Mouse (Mus musculus) forebrain, embryonic 13.5 days (tissue): Measurements from ENCODE around the gene Iqgap1. TPM values are rescaled to one million over a fixed set of nuclear protein-coding genes. Genes with fewer than 3 reads are reported as not detected.
A peak's percentile ranks its signal among the peaks of the same experiment; 100 is the strongest.

ENCODE experiments used
- ATAC-seq: fragments of 200-750 bp; cut with Nextera tagmentation; 2 replicates; pipeline ENCODE4 v1.8.0; 2017
- H3K27ac ChIP-seq: fragments of 300-500 bp; sonication (generic); 2 replicates; pipeline ENCODE4 v1.5.1; 2015; ENCODE audit warnings: inconsistent platforms, mild to moderate bottlenecking, moderate library complexity
- H3K27me3 ChIP-seq: fragments of 300-500 bp; sonication (generic); 2 replicates; pipeline ENCODE4 v1.6.1; 2015; ENCODE audit warnings: mild to moderate bottlenecking, inconsistent platforms
- H3K36me3 ChIP-seq: fragments of 300-500 bp; sonication (generic); 2 replicates; pipeline ENCODE4 v1.6.1; 2015; ENCODE audit warnings: mild to moderate bottlenecking, inconsistent platforms; ENCODE audit not compliant: poor library complexity, severe bottlenecking
- H3K4me1 ChIP-seq: fragments of 300-500 bp; sonication (generic); 2 replicates; pipeline ENCODE4 v1.6.1; 2015; ENCODE audit warnings: inconsistent platforms
- H3K4me2 ChIP-seq: fragments of 300-500 bp; sonication (generic); 2 replicates; pipeline ENCODE4 v1.6.1; 2015; ENCODE audit warnings: inconsistent platforms, mild to moderate bottlenecking, moderate library complexity
- H3K4me3 ChIP-seq: fragments of 300-500 bp; sonication (generic); 2 replicates; pipeline ENCODE4 v1.5.1; 2015; ENCODE audit warnings: mild to moderate bottlenecking, inconsistent platforms
- H3K9ac ChIP-seq: fragments of 300-500 bp; sonication (generic); 2 replicates; pipeline ENCODE4 v1.6.1; 2015; ENCODE audit warnings: mild to moderate bottlenecking, inconsistent platforms
- H3K9me3 ChIP-seq: fragments of 300-500 bp; sonication (generic); replicated peaks from 2 replicates; pipeline ENCODE4 v1.6.1; 2016; ENCODE audit warnings: inconsistent platforms
- WGBS: fragments of 180-500 bp; shearing (Covaris S2); methylation state at CpG from one replicate; pipeline ENCODE4 v1.1.7; 2015; 5-methylcytosine and 5-hydroxymethylcytosine counted together
- polyA plus RNA-seq: library from polyadenylated mRNA; unstranded; fragments of >200 nt; fragmentation: Nextera tagmentation; extraction: Ambion mirVana; gene quantifications from 2 replicates; pipeline ENCODE4 v1.2.1, GENCODE M21; 2015

Gene Iqgap1
- polyA plus RNA-seq, result 19.7 and 20.6 TPM in 2 replicates

- Histone ChIP-seq H3K9me3 (no peaks in the 10 kb centered on the region), H3K27me3 (no peaks in the 10 kb centered on the region), H3K36me3 (no peaks in the 10 kb centered on the region), H3K9ac (no peak within 1 kb of the TSS), H3K4me3 (no peak within 1 kb of the TSS), H3K4me2 (no peak within 1 kb of the TSS), H3K4me1 (no peaks in the 10 kb centered on the region), H3K27ac (no peak within 1 kb of the TSS)
- no peak for ATAC-seq
- WGBS, result 78% methylated on average over 11 of the region's 11 CpGs
Observed at GRCm38 (mm10) chr7:80825843-80826403, at the start of gene Iqgap1. TSS of gene Iqgap1 (minus strand) at chr7:80825974.

GRCm38 (mm10) chr7:80873631-80874030, 47.9 kb upstream of the Iqgap1 start:
- Histone ChIP-seq H3K4me1 (no peaks in the 10 kb centered on the region), H3K9me3 (no peaks in the 10 kb centered on the region), H3K9ac (no peak overlapping the region), H3K27me3 (peaks cover 28% of the 10 kb centered on the region), H3K4me3 (no peak overlapping the region), H3K4me2 (no peak overlapping the region), H3K36me3 (peaks cover 89% of the 10 kb centered on the region), H3K27ac (no peak overlapping the region)
- ATAC-seq, result no peak
- WGBS, result 98% methylated on average over 2 of the region's 2 CpGs

- 84% methylated on average over 5 of the region's 5 CpGs for WGBS
- no peaks in the 10 kb centered on the region for H3K9me3 ChIP-seq
- no peak overlapping the region for H3K27ac ChIP-seq
- peaks cover 95% of the 10 kb centered on the region for H3K36me3 ChIP-seq
- no peak for ATAC-seq
- H3K4me2 ChIP-seq, result no peak overlapping the region
- no peak overlapping the region for H3K4me3 ChIP-seq
- peaks cover 28% of the 10 kb centered on the region for H3K27me3 ChIP-seq
- H3K4me1 ChIP-seq, result no peaks in the 10 kb centered on the region
- H3K9ac ChIP-seq, result no peak overlapping the region
Observed at GRCm38 (mm10) chr7:80873038-80873437, 47.3 kb upstream of the Iqgap1 start.

- WGBS, result 89% methylated on average over 2 of the region's 2 CpGs
- Histone ChIP-seq H3K27me3 (peaks cover 4% of the 10 kb centered on the region), H3K4me1 (peaks cover 29% of the 10 kb centered on the region), H3K27ac (no peak overlapping the region), H3K4me2 (no peak overlapping the region), H3K36me3 (peaks cover 95% of the 10 kb centered on the region), H3K9me3 (no peaks in the 10 kb centered on the region), H3K4me3 (no peak overlapping the region), H3K9ac (no peak overlapping the region)
- no peak for ATAC-seq
Observed at GRCm38 (mm10) chr7:80868686-80869085, 42.9 kb upstream of the Iqgap1 start.

- H3K9me3 ChIP-seq, result no peaks in the 10 kb centered on the region
- no peak overlapping the region for H3K27ac ChIP-seq
- no peak overlapping the region for H3K4me3 ChIP-seq
- H3K4me1 ChIP-seq, result peaks cover 49% of the 10 kb centered on the region
- 93% methylated on average over 7 of the region's 7 CpGs for WGBS
- no peak overlapping the region for H3K9ac ChIP-seq
- H3K36me3 ChIP-seq, result peaks cover 83% of the 10 kb centered on the region
- no peaks in the 10 kb centered on the region for H3K27me3 ChIP-seq
- no peak overlapping the region for H3K4me2 ChIP-seq
- ATAC-seq, result no peak
Observed at GRCm38 (mm10) chr7:80866514-80867147, 40.9 kb upstream of the Iqgap1 start.

GRCm38 (mm10) chr7:80865521-80865920, 39.7 kb upstream of the Iqgap1 start:
- H3K27me3 ChIP-seq, result no peaks in the 10 kb centered on the region
- no peak overlapping the region for H3K9ac ChIP-seq
- no peak for ATAC-seq
- peaks cover 53% of the 10 kb centered on the region for H3K4me1 ChIP-seq
- peaks cover 72% of the 10 kb centered on the region for H3K36me3 ChIP-seq
- H3K4me3 ChIP-seq, result no peak overlapping the region
- no peaks in the 10 kb centered on the region for H3K9me3 ChIP-seq
- H3K27ac ChIP-seq, result no peak overlapping the region
- WGBS, result 95% methylated on average over 7 of the region's 7 CpGs
- no peak overlapping the region for H3K4me2 ChIP-seq

GRCm38 (mm10) chr7:80864831-80865230, 39.1 kb upstream of the Iqgap1 start:
- peaks cover 65% of the 10 kb centered on the region for H3K36me3 ChIP-seq
- H3K9me3 ChIP-seq, result no peaks in the 10 kb centered on the region
- H3K27me3 ChIP-seq, result no peaks in the 10 kb centered on the region
- no peak overlapping the region for H3K9ac ChIP-seq
- H3K4me2 ChIP-seq, result peak overlapping the region; percentile 4; the same call in 1 of the 2 replicates
- H3K27ac ChIP-seq, result no peak overlapping the region
- ATAC-seq, result no peak
- peaks cover 57% of the 10 kb centered on the region for H3K4me1 ChIP-seq
- no peak overlapping the region for H3K4me3 ChIP-seq
- WGBS, result 90% methylated on average over 8 of the region's 8 CpGs

GRCm38 (mm10) chr7:80864151-80864550, 38.4 kb upstream of the Iqgap1 start:
- ATAC-seq, result no peak
- WGBS, result 83% methylated on average over 1 of the region's 1 CpGs
- no peak overlapping the region for H3K9ac ChIP-seq

GRCm38 (mm10) chr7:80863520-80863919, 37.7 kb upstream of the Iqgap1 start:
- Histone ChIP-seq H3K36me3 (peaks cover 53% of the 10 kb centered on the region), H3K4me2 (peak overlapping the region; percentile 82), H3K9ac (peak overlapping the region; percentile 31; the same call in 1 of the 2 replicates), H3K27ac (no peak overlapping the region), H3K27me3 (no peaks in the 10 kb centered on the region), H3K4me1 (peaks cover 57% of the 10 kb centered on the region), H3K9me3 (no peaks in the 10 kb centered on the region), H3K4me3 (no peak overlapping the region)
- 85% methylated on average over 5 of the region's 5 CpGs for WGBS
- ATAC-seq, result no peak

More at GRCm38 (mm10) chr7:80864151-80864550, 38.4 kb upstream of the Iqgap1 start:
- no peaks in the 10 kb centered on the region for H3K9me3 ChIP-seq
- H3K36me3 ChIP-seq, result peaks cover 59% of the 10 kb centered on the region
- no peak overlapping the region for H3K27ac ChIP-seq
- H3K4me2 ChIP-seq, result peak overlapping the region; percentile 82; the same call in 1 of the 2 replicates
- H3K27me3 ChIP-seq, result no peaks in the 10 kb centered on the region
- H3K4me1 ChIP-seq, result peaks cover 57% of the 10 kb centered on the region
- no peak overlapping the region for H3K4me3 ChIP-seq

- no peak overlapping the region for H3K4me3 ChIP-seq
- no peak overlapping the region for H3K27ac ChIP-seq
- H3K9me3 ChIP-seq, result no peaks in the 10 kb centered on the region
- peaks cover 42% of the 10 kb centered on the region for H3K36me3 ChIP-seq
- ATAC-seq, result no peak
- no peaks in the 10 kb centered on the region for H3K27me3 ChIP-seq
- no peak overlapping the region for H3K9ac ChIP-seq
- WGBS, result 90% methylated on average over 2 of the region's 2 CpGs
- H3K4me2 ChIP-seq, result peak overlapping the region; percentile 82
- peaks cover 57% of the 10 kb centered on the region for H3K4me1 ChIP-seq
Observed at GRCm38 (mm10) chr7:80862475-80862874, 36.7 kb upstream of the Iqgap1 start.

- H3K9me3 ChIP-seq, result no peaks in the 10 kb centered on the region
- no peaks in the 10 kb centered on the region for H3K27me3 ChIP-seq
- peak; percentile 98 for ATAC-seq
- under 1% methylated on average over 40 of the region's 40 CpGs for WGBS
- H3K4me3 ChIP-seq, result peak within 1 kb of the TSS; percentile 85
- H3K36me3 ChIP-seq, result peaks cover 26% of the 10 kb centered on the region
- peak within 1 kb of the TSS; percentile 91 for H3K27ac ChIP-seq
- H3K4me2 ChIP-seq, result peak within 1 kb of the TSS; percentile 82
- H3K4me1 ChIP-seq, result peaks cover 49% of the 10 kb centered on the region
- H3K9ac ChIP-seq, result peak within 1 kb of the TSS; percentile 83
Observed at GRCm38 (mm10) chr7:80860729-80861274, 35.0 kb upstream of the Iqgap1 start, which contains the start of gene Zscan2. TSS of gene Zscan2 (plus strand) at chr7:80860920.

GRCm38 (mm10) chr7:80860227-80860626, 34.5 kb upstream of the Iqgap1 start:
- Histone ChIP-seq H3K27ac (peak overlapping the region; percentile 36; the same call in 1 of the 2 replicates), H3K4me2 (peak overlapping the region; percentile 82), H3K4me3 (peak overlapping the region; percentile 85), H3K9me3 (no peaks in the 10 kb centered on the region), H3K36me3 (peaks cover 20% of the 10 kb centered on the region), H3K9ac (peak overlapping the region; percentile 66), H3K4me1 (peaks cover 44% of the 10 kb centered on the region), H3K27me3 (no peaks in the 10 kb centered on the region)
- under 1% methylated on average over 13 of the region's 13 CpGs for WGBS
- ATAC-seq, result peak; percentile 78
